Mouse (Mus musculus): ENCODE measurements around the gene Krtap27-1. TPM values are rescaled to one million over a fixed set of nuclear protein-coding genes. Genes with fewer than 3 reads are reported as not detected.

Gene Krtap27-1
- polyA plus RNA-seq, 1 experiment from 2014 or later = not detected

GRCm38 (mm10) chr16:88627566-88627965, 43.9 kb downstream of the Krtap27-1 start, which contains the start of gene 2310079G19Rik:
TSS of gene 2310079G19Rik (minus strand) at chr16:88627666.
- Histone ChIP-seq H3K9ac (replicated peaks; ENCODE audit: low read depth) (no peak within 1 kb of the TSS), H3K9me3 (ENCODE audit: low read length) (no peaks in the 10 kb centered on the region), H3K4me3 (ENCODE audit: low read depth, low read length) (no peak within 1 kb of the TSS), H3K36me3 (ENCODE audit: insufficient read depth, low read length) (no peaks in the 10 kb centered on the region), H3K27ac (ENCODE audit: low read length) (no peak within 1 kb of the TSS), H3K27me3 (replicated peaks; ENCODE audit: insufficient read depth, low read length) (no peaks in the 10 kb centered on the region), H3K4me1 (ENCODE audit: insufficient read depth, low read depth, low read length) (no peaks in the 10 kb centered on the region), H3K4me2 (replicated peaks; ENCODE audit: low read depth, low read length) (no peak within 1 kb of the TSS)
- no peak for TF ChIP-seq EP300 (IDR thresholded peaks at IDR 0.05)
- no peak for TF ChIP-seq CTCF (IDR thresholded peaks at IDR 0.05)
- no peak for ATAC-seq
- 94% methylated on average over 4 of the region's 4 CpGs for WGBS
- no peak for DNase-seq (ENCODE audit: low spot score)

Other genes starting within 250 kb of the Krtap27-1 start
- not detected in 2 replicates for gene Cldn17, start 164.7 kb downstream of the Krtap27-1 start, polyA plus RNA-seq (2015; fragmentation: Nextera tagmentation; extraction: Ambion mirVana)
- 2.1 and 2.3 TPM in 2 replicates for gene Cldn8, start 108.5 kb downstream of the Krtap27-1 start, polyA plus RNA-seq (2015; fragmentation: Nextera tagmentation; extraction: Ambion mirVana)
- not detected in 2 replicates for gene Krtap24-1, start 59.4 kb downstream of the Krtap27-1 start, polyA plus RNA-seq (2015; fragmentation: Nextera tagmentation; extraction: Ambion mirVana)
- gene 2310079G19Rik, start 44.0 kb downstream of the Krtap27-1 start, polyA plus RNA-seq (2015; fragmentation: Nextera tagmentation; extraction: Ambion mirVana) = not detected in 2 replicates
- not detected in 2 replicates for gene Krtap26-1, start 23.9 kb downstream of the Krtap27-1 start, polyA plus RNA-seq (2015; fragmentation: Nextera tagmentation; extraction: Ambion mirVana)
- not detected in 2 replicates for gene 2310061N02Rik, start 36.3 kb upstream of the Krtap27-1 start, polyA plus RNA-seq (2015; fragmentation: Nextera tagmentation; extraction: Ambion mirVana)
- not detected in 2 replicates for gene Krtap13-1, start 57.2 kb upstream of the Krtap27-1 start, polyA plus RNA-seq (2015; fragmentation: Nextera tagmentation; extraction: Ambion mirVana)
- not detected in 2 replicates for gene Krtap13, start 80.0 kb upstream of the Krtap27-1 start, polyA plus RNA-seq (2015; fragmentation: Nextera tagmentation; extraction: Ambion mirVana)
- gene 2310034C09Rik, start 87.2 kb upstream of the Krtap27-1 start, polyA plus RNA-seq (2015; fragmentation: Nextera tagmentation; extraction: Ambion mirVana) = not detected in 2 replicates
- not detected in 2 replicates for gene 2310057N15Rik, start 102.5 kb upstream of the Krtap27-1 start, polyA plus RNA-seq (2015; fragmentation: Nextera tagmentation; extraction: Ambion mirVana)
- gene Gm5965, start 106.2 kb upstream of the Krtap27-1 start, polyA plus RNA-seq (2015; fragmentation: Nextera tagmentation; extraction: Ambion mirVana) = not detected in 2 replicates
- gene Gm20741, start 140.5 kb upstream of the Krtap27-1 start, polyA plus RNA-seq (2015; fragmentation: Nextera tagmentation; extraction: Ambion mirVana) = not detected in 2 replicates
- gene Krtap15, start 148.5 kb upstream of the Krtap27-1 start, polyA plus RNA-seq (2015; fragmentation: Nextera tagmentation; extraction: Ambion mirVana) = not detected in 2 replicates
- gene Krtap14, start 154.5 kb upstream of the Krtap27-1 start, polyA plus RNA-seq (2015; fragmentation: Nextera tagmentation; extraction: Ambion mirVana) = not detected in 2 replicates
- gene Krtap19-1, start 197.7 kb upstream of the Krtap27-1 start, polyA plus RNA-seq (2015; fragmentation: Nextera tagmentation; extraction: Ambion mirVana) = not detected in 2 replicates
- not detected in 2 replicates for gene Krtap19-2, start 202.6 kb upstream of the Krtap27-1 start, polyA plus RNA-seq (2015; fragmentation: Nextera tagmentation; extraction: Ambion mirVana)
- not detected in 2 replicates for gene Krtap19-3, start 206.4 kb upstream of the Krtap27-1 start, polyA plus RNA-seq (2015; fragmentation: Nextera tagmentation; extraction: Ambion mirVana)
- gene Krtap19-4, start 213.4 kb upstream of the Krtap27-1 start, polyA plus RNA-seq (2015; fragmentation: Nextera tagmentation; extraction: Ambion mirVana) = not detected in 2 replicates
- gene Krtap19-5, start 224.8 kb upstream of the Krtap27-1 start, polyA plus RNA-seq (2015; fragmentation: Nextera tagmentation; extraction: Ambion mirVana) = not detected in 2 replicates